Mouse (Mus musculus) kidney, postnatal 4 days (tissue): ENCODE results near the gene Syne2.
A peak's percentile ranks its signal among the peaks of the same experiment; 100 is the strongest.

Experiments used
- DNase-seq, 2 experiments: peaks; one replicate each; pipeline ENCODE4 v3.0.0; 2021; ENCODE audit warnings: mixed read lengths in 2 of 2

Gene Syne2

GRCm38 (mm10) chr12:75829616-75830015, 11.7 kb downstream of the Syne2 start:
- no peak for DNase-seq

DNA sequence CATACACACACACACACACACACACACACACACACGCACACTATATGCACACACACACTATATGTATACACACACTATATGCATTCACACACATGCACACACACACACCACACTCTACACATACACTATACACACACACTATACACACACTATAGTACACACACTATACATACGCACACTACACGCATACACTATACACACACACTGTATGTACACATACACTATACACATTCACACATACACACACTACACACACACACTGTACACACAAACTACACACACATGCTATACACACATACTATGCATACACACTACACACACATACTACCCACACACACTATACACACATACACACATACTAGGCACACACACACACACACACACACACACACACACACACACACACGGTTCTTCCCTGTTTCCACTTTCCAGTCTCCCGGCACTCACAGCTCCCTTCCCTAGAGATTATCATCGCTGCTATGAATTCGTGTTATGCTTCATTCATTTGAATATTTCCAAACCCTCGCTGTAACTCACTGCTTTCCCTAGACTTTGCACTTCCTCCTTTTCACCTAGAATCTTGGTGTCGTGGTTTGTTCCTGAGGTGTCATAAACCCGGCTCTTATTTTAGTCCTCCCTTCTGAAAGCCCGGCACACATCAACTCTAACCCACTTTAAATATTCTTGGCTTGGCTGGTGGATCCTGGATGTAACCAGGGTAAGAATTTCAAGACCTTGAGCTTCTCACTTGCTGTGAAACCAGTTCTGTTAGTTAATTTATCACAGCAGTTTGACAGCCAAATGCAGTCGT, 15.4 kb downstream of the Syne2 start:
- no peak for DNase-seq

DNA sequence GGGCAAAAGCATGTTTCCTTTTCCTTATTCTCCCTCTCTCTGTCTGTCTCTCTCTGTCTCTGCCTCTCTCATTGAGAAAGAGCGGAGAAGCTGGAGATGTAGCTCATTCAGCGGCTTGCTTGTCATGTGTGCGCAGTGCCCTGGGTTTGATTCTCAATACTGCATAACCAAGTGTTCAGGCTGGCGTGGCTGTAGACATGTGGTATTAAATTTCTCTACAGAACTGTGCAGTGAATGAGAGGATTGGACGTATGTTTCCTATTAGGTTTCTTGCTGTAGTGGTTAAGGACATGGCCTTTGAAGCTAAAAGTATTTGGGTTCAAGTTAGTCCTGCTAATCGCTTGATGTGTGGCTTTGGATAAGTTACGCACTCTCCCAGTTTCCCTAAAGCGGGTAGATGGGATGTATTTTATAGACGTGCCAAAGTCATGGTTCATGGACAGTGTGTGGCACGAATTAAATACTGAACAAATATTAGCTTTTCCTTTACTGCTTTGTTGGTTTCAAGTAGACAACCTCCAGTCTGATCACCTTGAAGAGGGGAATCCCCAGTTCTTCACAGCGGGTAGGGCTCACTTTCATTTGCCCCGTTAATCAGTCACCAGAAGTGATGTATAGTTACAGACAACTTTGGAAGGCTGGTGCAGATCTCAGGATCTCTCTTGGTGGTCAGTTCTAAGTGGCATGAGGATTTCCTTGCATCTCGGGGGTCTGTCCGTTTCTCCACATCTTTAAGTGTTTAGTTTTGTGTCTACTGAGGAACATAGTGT, 16.2 kb downstream of the Syne2 start:
- DNase-seq, result no peak

DNA sequence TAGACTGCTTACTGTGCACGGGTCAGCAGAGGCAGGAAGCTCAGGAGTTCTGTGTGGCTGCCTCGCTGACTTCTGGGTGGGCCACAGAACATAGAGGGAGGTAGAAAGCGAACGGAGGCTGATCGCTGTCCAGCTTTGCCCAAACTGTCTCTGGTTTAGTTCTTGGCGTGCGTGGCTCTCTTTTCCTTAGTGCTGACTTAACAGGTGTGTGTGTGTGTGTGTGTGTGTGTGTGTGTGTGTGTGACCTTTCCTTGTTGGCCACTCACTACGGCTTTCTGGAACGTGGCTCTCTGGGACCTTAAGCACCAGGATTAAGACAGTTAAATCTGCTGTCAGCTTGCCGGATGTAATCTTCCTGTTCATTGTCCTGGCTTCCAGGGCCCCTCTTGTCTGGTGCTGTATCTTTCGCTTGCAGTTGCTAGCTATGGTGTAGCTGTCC, 18.6 kb downstream of the Syne2 start:
- DNase-seq, result peak; percentile 36 to 58

GRCm38 (mm10) chr12:75837462-75837861, 19.5 kb downstream of the Syne2 start:
- no peak for DNase-seq

GRCm38 (mm10) chr12:75839083-75839736, 21.3 kb downstream of the Syne2 start:
- DNase-seq, result peak in 1 of 2 experiments; percentile 57

DNA sequence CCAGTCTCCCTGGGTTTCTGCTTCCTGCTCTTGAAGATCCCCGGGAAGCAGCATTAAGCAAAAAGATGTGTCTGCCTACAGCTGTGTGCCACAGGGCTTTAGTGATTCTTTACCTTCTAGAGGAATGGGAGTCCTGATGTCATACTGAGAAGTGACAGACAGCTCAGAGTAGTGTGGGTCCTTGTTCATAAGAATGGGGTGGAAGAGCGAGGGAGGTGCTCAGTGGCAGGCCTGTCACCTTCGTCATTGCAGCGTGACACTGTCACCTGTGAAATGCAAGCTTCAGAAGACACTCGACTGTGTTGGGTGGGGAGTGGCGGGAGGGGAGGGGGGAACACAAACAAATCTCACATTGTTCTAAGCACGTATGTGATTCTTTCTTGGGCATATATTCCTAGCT, 23.2 kb downstream of the Syne2 start:
- no peak for DNase-seq

DNA sequence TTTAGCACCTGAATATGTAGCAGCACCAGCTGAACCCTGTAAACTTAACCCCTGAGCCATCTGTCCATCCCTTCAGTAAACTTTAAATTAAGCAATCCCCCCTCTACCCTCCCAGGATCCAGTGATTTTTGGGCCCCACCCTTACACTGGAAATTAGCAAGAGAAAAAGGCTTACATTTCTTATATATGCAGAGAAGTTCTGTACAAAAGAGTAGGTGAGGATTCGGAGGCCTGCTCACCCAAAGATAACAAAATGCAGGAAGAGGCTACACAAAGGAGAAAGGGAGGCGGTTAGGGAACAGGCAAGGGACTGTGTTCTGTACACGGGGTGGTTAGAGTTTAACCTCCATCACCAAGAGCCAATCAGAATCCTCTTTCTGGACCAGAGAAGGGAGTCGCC, 26.4 kb downstream of the Syne2 start:
- no peak for DNase-seq

- DNase-seq, result no peak
These were observed 27.1 kb downstream of the Syne2 start for GRCm38 (mm10) chr12:75845070-75845469.

DNA sequence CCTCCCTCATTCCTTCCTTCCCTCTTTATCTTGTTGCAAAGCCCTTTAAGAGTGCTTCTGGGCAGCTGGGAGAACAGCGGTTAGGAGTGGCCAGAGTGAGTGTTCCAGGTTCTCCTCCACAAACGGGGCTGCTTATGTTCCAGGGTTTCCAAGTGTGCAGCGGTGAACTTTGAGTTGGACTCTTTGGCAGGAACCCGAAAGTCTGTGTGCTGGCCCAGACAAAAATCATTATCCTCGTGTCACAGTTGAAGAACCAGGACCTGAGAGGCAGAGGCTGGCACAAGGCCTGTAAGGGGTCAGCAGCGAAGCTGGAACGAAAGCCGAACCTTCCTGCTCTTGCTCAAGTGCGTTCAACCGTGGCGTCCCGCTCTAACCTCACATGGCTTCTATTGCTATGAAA, 28.6 kb downstream of the Syne2 start:
- peak; percentile 63 to 77 for DNase-seq

DNA sequence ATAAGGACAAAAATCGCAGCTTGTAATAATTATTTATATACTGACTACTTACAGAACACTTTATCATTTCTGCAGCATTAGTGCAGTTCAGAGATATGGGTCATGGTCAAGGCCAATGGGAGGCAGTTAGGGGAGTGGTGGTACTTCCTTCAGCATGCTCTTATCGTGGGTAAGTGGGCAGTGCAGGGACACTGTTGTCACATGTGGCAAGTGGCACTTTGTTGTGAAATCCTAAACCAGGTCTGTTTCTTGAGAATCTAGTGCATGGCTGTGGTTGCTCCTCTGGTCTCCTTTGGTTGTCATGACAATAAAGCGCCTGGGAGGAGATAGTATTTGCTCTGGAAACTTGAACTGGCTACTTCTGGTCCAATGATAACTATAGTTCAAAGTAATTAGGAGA, 32.3 kb downstream of the Syne2 start:
- DNase-seq, result no peak

GRCm38 (mm10) chr12:75851481-75851880, 33.5 kb downstream of the Syne2 start:
- DNase-seq, result no peak

- peak in 1 of 2 experiments; percentile 60 for DNase-seq
These were observed 34.5 kb downstream of the Syne2 start for GRCm38 (mm10) chr12:75852384-75852783.

GRCm38 (mm10) chr12:75853559-75853958, 35.6 kb downstream of the Syne2 start:
- peak; percentile 52 to 68 for DNase-seq

- DNase-seq, result no peak
These were observed 37.1 kb downstream of the Syne2 start for GRCm38 (mm10) chr12:75855051-75855453.

DNA sequence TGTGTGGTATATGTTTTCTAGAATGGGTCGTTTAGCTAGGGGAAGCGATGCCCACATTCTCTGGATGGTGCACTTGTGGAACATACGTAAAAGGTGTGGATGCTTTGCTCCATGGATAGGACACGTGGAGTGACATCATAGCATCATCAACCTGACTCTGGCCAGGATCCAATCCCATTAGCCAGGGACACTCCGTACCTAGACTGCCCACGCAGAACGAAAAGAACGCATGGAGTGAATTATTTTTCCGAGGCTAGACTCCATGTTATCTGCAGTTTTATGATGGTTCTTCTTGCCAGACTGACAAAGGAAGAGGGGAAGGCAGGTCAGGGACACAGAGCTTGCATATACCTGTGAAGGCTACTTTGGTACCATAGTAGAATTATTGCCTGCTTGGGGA, 37.7 kb downstream of the Syne2 start:
- no peak for DNase-seq

DNA sequence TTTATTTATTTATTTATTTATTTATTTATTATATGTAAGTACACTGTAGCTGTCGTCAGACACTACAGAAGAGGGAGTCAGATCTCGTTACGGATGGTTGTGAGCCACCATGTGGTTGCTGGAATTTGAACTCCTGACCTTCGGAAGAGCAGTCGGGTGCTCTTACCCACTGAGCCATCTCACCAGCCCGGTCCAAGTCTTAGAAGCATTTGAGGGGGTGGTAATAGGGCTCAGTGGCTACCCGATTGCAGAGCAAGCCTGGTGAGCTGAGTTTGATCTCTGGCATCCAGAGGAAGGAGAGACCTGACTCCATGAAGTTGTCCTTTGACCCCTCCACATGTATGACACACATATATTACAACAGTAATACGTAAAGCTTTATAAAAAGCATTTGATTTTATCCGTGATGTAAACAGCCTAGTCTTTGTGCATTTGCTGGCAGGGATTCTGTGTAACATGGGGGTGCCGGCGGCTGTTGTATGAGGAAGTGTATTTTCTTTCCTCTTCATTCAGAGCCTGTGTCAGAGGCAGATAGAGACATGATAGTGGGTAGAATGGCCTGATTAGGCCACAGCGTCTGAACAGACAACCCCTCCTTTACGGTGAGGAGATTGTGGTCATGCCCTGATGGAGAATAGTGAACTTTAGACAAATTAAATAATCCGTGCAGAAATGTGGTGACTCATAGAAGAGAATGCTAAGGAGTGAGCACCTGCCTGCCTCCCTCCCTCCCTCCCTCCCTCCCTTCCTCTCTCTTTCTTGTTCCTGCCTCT, 38.3 kb downstream of the Syne2 start:
- no peak for DNase-seq

DNA sequence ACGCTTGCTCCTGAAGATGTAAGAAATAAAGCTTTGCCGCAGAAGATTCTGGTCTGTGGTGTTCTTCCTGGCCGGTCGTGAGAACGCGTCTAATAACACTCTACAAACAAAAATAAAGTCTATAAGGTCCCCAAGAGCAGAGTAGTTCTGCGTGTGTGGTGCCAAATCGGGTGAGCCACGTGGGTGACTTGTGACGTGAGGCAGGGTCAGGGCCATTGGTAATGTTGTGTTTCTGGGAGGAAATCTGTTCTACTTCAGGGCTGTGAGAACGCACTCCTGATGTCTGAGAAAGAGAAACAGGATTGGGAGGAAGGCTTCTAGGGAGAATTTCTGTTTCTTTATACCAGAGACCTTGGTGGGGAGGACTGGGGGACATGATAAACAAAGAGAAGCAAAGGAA, 42.0 kb downstream of the Syne2 start:
- no peak for DNase-seq

DNA sequence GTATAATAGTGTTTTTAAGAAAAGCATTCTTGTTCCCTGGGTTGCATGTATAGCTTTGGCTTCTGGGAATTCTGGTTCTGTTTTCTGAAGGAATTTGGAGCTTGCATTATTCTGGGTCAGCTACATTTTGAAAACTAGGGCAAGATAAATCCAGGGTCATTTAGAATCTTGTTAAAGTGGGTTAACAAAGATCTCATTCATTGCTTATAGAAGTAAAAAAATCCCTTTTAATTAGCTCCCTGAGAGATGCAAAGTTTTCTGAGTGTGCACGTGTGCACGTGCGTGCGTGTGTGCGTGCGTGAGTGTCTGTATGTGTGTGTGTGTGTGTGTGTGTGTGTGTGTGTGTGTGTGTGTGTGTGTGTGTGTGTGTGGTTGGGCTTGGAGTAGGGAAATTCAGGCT, 42.9 kb downstream of the Syne2 start:
- no peak for DNase-seq

GRCm38 (mm10) chr12:75865166-75865565, 47.2 kb downstream of the Syne2 start:
- no peak for DNase-seq

GRCm38 (mm10) chr12:75866419-75867373, 48.8 kb downstream of the Syne2 start:
- DNase-seq, result no peak
